Mouse (Mus musculus): ENCODE data around the gene Ccnk. TPM values are rescaled to one million over a fixed set of nuclear protein-coding genes. Genes with fewer than 3 reads are reported as not detected.

The Ccnk gene
- polyA plus RNA-seq, 1 experiment: 113 TPM

DNA sequence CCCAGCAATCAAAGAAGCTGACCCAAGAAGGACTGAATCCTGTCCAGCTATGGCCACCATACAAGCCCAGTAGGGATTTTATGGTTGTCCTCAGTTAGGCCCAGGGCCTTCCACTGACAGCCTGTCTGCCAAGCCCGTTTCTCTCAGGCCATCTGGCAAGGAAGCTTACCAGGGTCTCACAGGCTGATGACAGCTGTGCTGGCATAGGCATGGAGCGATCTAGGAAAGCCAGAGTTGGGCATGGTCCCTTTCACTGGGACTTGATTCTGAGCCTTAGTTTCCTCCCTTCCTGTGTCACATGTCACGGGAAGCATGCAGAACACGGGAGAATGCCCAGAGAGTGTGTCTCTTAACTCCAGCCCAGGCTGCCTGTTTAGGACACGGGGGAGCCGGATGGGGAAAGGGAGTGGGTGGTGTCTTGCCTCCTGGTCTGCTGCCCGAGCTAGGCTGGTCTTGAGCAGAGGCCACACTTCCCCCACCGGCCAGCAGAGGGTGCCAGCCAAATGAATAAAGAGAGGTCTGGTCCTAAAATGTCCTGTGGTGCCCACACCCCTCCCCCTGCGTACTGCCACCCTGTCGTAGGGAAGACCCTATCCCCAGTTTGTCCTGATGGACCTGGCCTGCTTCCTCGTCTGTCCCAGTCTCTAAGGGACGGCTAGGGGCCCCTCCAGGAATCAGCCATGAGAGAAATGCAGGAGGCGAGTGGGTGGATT is 29.5 kb downstream of the Ccnk start:
- Histone ChIP-seq H3K4me1 (peaks cover 49% of the 10 kb centered on the region), H3K4me3 (replicated peaks) (no peak overlapping the region), H3K36me3 (replicated peaks; ENCODE audit: low read length) (peaks cover 20% of the 10 kb centered on the region), H3K27me3 (replicated peaks) (peaks cover 63% of the 10 kb centered on the region), H3K9me3 (no peaks in the 10 kb centered on the region)
- TF ChIP-seq GATA1 (IDR thresholded peaks at IDR 0.05; ENCODE audit: borderline replicate concordance, low read length): no peak

DNA sequence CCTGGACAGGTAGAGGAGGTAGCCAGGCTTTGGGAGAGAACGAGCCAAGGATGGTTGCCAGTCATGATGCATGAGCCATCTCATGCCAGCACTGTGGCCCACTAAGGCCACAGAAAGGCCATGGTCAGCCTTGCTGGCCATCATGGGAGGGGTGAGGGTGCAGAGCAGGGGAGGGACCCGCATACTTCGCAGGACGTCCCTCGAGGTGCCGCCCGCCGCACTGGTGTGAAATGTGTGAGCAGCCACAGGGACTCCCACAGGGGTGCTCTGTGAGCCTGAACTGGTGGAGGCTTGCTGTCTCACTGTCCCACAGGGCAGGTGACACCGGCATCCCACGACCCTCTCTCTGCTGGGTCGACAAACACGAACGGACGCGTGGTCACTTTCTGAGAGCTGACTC is 31.2 kb downstream of the Ccnk start:
- TF ChIP-seq GATA1 (IDR thresholded peaks at IDR 0.05; ENCODE audit: borderline replicate concordance, low read length) (no peak), FLI1 (IDR thresholded peaks at IDR 0.05; ENCODE audit: low read length) (no peak)
- H3K4me1 ChIP-seq: peaks cover 42% of the 10 kb centered on the region
- no peak overlapping the region for H3K4me3 ChIP-seq (replicated peaks)
- peaks cover 79% of the 10 kb centered on the region for H3K27me3 ChIP-seq (replicated peaks)
- H3K9me3 ChIP-seq: no peaks in the 10 kb centered on the region
- peaks cover 4% of the 10 kb centered on the region for H3K36me3 ChIP-seq (replicated peaks; ENCODE audit: low read length)

DNA sequence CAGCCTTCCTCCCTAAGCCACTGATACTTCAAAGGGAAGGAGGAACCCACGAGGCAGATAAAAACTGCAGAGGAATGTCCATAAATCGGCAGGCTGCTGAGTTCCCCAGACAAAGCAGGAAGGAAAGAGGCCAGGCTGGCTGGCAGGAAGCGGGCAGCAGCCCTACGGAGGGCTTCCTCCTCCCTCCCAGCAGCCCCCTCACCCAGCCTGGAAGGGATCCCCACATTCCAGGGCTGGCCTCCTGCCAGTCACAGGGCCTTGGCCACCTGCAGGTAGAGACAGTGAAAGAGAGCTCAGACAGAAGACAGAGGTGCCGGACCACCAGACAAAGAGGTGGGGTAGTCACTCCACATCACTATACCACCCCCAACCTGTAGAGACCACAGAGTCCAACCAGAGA is 32.7 kb downstream of the Ccnk start:
- peaks cover 42% of the 10 kb centered on the region for H3K4me1 ChIP-seq
- H3K36me3 ChIP-seq (replicated peaks; ENCODE audit: low read length): no peaks in the 10 kb centered on the region
- TF ChIP-seq GATA1 (IDR thresholded peaks at IDR 0.05; ENCODE audit: borderline replicate concordance, low read length): no peak
- TF ChIP-seq FLI1 (IDR thresholded peaks at IDR 0.05; ENCODE audit: low read length): no peak
- peaks cover 88% of the 10 kb centered on the region for H3K27me3 ChIP-seq (replicated peaks)
- H3K9me3 ChIP-seq: no peaks in the 10 kb centered on the region
- H3K4me3 ChIP-seq (replicated peaks): no peak overlapping the region

DNA sequence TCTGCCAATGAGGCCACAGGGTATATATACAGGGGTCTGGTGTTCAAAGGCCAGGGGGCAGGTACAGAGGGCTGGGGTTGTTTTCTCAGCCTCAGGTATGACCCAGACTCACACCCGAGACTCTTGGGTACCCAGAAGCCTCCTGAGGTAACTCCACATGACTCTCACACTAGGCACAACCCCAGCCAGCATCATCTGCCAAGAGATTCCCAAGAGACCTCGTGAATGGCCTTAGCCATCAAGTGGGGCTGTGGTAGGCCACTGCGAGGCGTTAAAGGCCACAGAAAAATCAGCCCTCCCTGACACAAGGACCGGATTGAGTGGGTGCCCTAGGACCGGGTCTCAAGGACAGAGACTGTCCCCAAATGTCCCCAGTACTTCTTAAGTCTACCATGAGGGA is 33.1 kb downstream of the Ccnk start:
- no peak for TF ChIP-seq FLI1 (IDR thresholded peaks at IDR 0.05; ENCODE audit: low read length)
- Histone ChIP-seq H3K9me3 (no peaks in the 10 kb centered on the region), H3K4me1 (peaks cover 41% of the 10 kb centered on the region), H3K27me3 (replicated peaks) (peaks cover 87% of the 10 kb centered on the region), H3K4me3 (replicated peaks) (no peak overlapping the region), H3K36me3 (replicated peaks; ENCODE audit: low read length) (no peaks in the 10 kb centered on the region)

DNA sequence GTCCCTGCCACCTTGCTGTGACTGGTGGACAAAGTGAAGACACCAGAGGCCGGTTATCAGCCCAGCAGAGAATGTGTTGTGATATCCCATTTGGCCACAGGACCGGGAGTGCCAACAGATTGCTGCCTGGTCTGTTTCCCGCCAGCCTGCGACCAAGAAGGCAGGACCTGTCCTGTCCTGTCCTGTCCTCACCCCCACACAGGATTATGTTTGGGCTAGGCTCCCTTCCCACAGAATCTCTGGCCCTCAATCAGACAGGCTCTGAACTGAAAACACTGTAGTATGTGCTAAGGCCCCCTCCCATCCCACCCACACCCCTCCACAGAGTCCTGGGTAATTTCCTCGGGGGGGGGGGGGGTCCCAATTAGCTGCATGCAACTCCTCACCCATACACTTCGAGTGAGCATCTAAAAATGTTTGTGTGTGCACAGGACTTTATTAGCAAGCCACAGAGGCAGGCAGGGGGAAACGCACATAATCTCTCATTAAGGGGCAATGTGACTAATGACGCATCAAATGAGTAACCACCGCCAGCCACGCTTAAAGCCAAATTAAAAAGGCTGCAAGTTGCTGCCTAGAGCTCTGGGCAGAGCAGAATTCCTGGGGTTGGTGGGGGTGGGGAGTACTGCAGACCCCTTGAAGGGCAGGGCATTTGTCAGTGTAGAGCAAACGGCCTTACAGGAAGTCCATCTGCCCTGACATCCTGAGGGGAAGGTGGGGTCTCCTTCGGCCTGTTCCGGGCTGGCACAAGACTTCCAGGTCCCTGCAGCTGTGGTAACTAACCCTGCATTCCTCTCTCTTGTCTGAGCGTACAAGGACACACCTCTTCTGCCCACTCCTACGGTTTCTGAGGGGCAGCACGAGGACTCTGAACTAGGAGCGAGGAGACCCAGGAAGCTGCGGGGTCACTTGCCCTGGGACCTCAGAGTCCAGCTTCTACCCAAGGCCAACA is 34.0 kb downstream of the Ccnk start:
- H3K27me3 ChIP-seq (replicated peaks): peaks cover 85% of the 10 kb centered on the region
- peaks cover 40% of the 10 kb centered on the region for H3K4me1 ChIP-seq
- TF ChIP-seq FLI1 (IDR thresholded peaks at IDR 0.05; ENCODE audit: low read length) (no peak), GATA1 (IDR thresholded peaks at IDR 0.05; ENCODE audit: borderline replicate concordance, low read length) (no peak)
- no peaks in the 10 kb centered on the region for H3K9me3 ChIP-seq
- H3K4me3 ChIP-seq (replicated peaks): no peak overlapping the region
- no peaks in the 10 kb centered on the region for H3K36me3 ChIP-seq (replicated peaks; ENCODE audit: low read length)

DNA sequence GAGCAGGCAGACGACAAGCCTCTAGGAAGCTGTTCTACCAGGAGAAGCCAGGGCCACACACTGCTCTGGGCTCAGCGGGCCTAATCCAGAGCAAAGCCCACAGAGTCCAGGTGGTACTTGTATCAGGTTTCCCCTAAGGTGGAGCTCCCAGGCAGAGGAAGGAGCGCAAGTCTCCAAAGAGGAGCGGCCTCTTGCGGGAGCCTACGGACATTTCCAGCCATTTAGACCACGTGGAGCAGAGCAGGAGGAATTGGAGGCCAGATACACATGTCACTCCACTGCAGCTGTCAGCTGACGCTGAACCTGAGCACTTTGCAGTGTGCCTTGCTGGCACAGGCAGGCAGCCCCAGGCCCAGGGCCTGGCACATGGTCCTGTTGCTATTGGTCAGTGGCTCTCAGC is 35.7 kb downstream of the Ccnk start:
- peaks cover 45% of the 10 kb centered on the region for H3K4me1 ChIP-seq
- no peaks in the 10 kb centered on the region for H3K36me3 ChIP-seq (replicated peaks; ENCODE audit: low read length)
- H3K27me3 ChIP-seq (replicated peaks): peaks cover 82% of the 10 kb centered on the region
- H3K4me3 ChIP-seq (replicated peaks): no peak overlapping the region
- TF ChIP-seq FLI1 (IDR thresholded peaks at IDR 0.05; ENCODE audit: low read length) (no peak), GATA1 (IDR thresholded peaks at IDR 0.05; ENCODE audit: borderline replicate concordance, low read length) (no peak)
- H3K9me3 ChIP-seq: no peaks in the 10 kb centered on the region

DNA sequence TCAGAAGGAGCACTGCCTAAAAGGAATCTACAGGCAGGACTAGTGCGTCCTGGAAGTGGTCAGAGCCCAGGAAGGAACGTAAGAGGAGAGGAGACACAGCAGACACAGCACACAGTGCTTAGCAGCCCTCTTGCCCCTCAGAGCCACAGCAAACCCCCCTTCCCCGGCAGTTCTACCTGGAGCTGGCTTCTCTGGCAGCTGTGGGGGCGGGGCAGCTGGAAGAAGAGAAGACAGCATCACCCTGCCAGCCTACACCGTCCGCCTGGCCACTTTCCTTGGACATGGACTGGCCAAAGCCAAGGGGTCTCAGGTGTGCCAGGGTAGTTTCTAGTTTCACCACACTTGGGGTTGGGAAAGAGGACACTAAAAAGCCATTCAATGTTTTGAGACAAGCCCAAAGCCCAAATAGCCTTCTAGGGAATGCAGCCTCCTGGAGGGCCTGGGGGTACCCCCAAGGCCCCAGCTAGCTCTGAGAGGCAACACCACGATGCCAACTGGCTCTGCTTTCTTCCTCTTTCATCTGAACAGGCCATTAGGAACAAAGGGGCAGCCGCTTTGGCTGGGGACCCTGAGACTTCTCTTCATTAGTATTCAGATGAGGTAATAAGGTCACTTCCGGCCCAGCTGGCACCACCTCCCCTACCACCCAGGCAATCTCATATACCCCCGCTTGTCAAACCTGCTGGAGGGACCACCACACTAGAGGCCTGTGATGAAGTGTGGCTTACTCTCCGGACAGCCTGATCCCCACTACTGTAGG is 37.4 kb downstream of the Ccnk start:
- Histone ChIP-seq H3K4me3 (replicated peaks) (no peak overlapping the region), H3K9me3 (no peaks in the 10 kb centered on the region), H3K27me3 (replicated peaks) (peaks cover 82% of the 10 kb centered on the region), H3K36me3 (replicated peaks; ENCODE audit: low read length) (no peaks in the 10 kb centered on the region), H3K4me1 (peaks cover 34% of the 10 kb centered on the region)
- TF ChIP-seq FLI1 (IDR thresholded peaks at IDR 0.05; ENCODE audit: low read length): no peak
- TF ChIP-seq GATA1 (IDR thresholded peaks at IDR 0.05; ENCODE audit: borderline replicate concordance, low read length): no peak

DNA sequence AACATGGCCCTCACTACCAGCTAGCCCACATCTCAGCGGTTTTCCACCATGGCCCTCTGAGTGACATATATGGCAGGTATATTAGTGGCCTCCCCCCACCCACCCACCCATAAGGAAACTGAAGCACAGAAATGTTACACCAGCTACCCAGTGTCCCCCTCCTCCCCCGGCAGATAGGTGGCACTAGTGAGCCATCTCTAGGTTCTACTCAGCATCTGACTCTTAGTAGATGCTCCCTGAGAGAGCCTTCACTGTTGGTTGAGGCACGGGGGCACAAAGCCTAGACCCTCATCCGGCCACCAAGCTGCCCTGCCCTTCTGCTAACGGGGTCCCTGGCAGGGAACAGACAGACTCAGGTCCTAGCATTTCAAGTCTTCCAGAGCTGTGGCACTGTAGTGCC is 38.2 kb downstream of the Ccnk start:
- TF ChIP-seq GATA1 (IDR thresholded peaks at IDR 0.05; ENCODE audit: borderline replicate concordance, low read length): no peak
- no peak for TF ChIP-seq FLI1 (IDR thresholded peaks at IDR 0.05; ENCODE audit: low read length)
- Histone ChIP-seq H3K27me3 (replicated peaks) (peaks cover 78% of the 10 kb centered on the region), H3K36me3 (replicated peaks; ENCODE audit: low read length) (no peaks in the 10 kb centered on the region), H3K4me1 (peaks cover 26% of the 10 kb centered on the region), H3K9me3 (no peaks in the 10 kb centered on the region), H3K4me3 (replicated peaks) (no peak overlapping the region)

DNA sequence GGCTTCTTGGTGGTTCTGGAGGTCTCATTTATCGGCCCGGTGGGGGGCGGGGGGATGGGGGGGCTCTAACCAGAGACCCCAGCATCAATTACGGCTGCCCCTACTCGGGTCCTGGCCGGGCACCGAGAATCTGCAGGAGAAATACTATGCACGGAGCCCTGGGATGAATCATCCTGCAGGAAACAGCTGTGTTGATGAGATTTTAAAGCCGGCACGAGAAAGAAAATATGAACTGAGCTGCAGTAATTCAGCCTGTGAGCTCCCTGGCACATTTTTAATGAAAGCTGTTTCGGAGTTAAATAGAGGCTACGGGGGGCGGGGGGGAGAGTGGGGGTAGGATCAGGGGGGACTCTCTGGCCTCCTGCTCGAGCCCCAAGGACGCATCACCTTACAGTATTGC is 39.8 kb downstream of the Ccnk start:
- H3K36me3 ChIP-seq (replicated peaks; ENCODE audit: low read length): no peaks in the 10 kb centered on the region
- no peak for TF ChIP-seq FLI1 (IDR thresholded peaks at IDR 0.05; ENCODE audit: low read length)
- no peak for TF ChIP-seq GATA1 (IDR thresholded peaks at IDR 0.05; ENCODE audit: borderline replicate concordance, low read length)
- H3K4me1 ChIP-seq: peaks cover 20% of the 10 kb centered on the region

More for the DNA sequence above, 39.8 kb downstream of the Ccnk start:
- Histone ChIP-seq H3K4me3 (replicated peaks) (no peak overlapping the region), H3K9me3 (no peaks in the 10 kb centered on the region), H3K27me3 (replicated peaks) (peaks cover 81% of the 10 kb centered on the region)
